In genomic region chr4:126554462-126554861, GRCm38 (mm10) we compare ENCODE assay signal across 9 mouse cellular contexts. TPM values are rescaled to one million over a fixed set of nuclear protein-coding genes. Genes with fewer than 3 reads are reported as not detected.
A peak's percentile ranks its signal among the peaks of the same experiment; 100 is the strongest.
DNase-seq lines count a peak whose midpoint lies in the region; ATAC-seq and TF ChIP-seq lines count a peak whose summit lies in the region.
"Had no signal": no experiment of that assay in that cellular context is flagged by ENCODE, and none has a peak within 500 bp of the region (broad histone marks: within the 10 kb centered on the region; RNA-seq: fewer than 3 reads in every experiment).

No protein-coding gene starts in this region.

- H3K4me2 ChIP-seq in limb, embryonic 11.5 days (ENCODE audit: low read depth, severe bottlenecking), result no peak overlapping the region
- H3K4me2 ChIP-seq: midbrain, embryonic 12.5 days had no signal

- ATAC-seq in limb, embryonic 11.5 days (ENCODE audit: insufficient number of reproducible peaks, low FRiP score, low TSS enrichment, low read depth), result no peak
- ATAC-seq in megakaryocyte-erythroid progenitor cell, adult 5-6 weeks (replicated peaks; ENCODE audit: low FRiP score, low TSS enrichment, poor library complexity, severe bottlenecking), result peak; percentile 47

- no peaks in the 10 kb centered on the region for H3K4me1 ChIP-seq in limb, embryonic 11.5 days (ENCODE audit: control insufficient read depth, insufficient read depth, low read length)
- H3K4me1 ChIP-seq in limb, embryonic 10.5 days, result peaks cover 15% of the 10 kb centered on the region
- H3K4me1 ChIP-seq in cortical plate, adult 2 months (ENCODE audit: control insufficient read depth, insufficient read depth, low read length), result no peaks in the 10 kb centered on the region; the same call in 1 of the 2 replicates

- no peaks in the 10 kb centered on the region for H3K9me3 ChIP-seq in limb, embryonic 11.5 days (ENCODE audit: control insufficient read depth, low read length)
- no peaks in the 10 kb centered on the region for H3K9me3 ChIP-seq in limb, embryonic 10.5 days (replicated peaks)
- H3K9me3 ChIP-seq: midbrain, embryonic 12.5 days had no signal

- no peak overlapping the region for H3K9ac ChIP-seq in limb, embryonic 11.5 days (ENCODE audit: low read length)
- H3K9ac ChIP-seq: midbrain, embryonic 12.5 days had no signal

- no peak overlapping the region for H3K4me3 ChIP-seq in limb, embryonic 11.5 days (ENCODE audit: low read depth, low read length)
- no peak overlapping the region for H3K4me3 ChIP-seq in limb, embryonic 10.5 days
- no peak overlapping the region for H3K4me3 ChIP-seq in cortical plate, adult 2 months (ENCODE audit: insufficient read depth, low read length)
- H3K4me3 ChIP-seq: erythroblast, embryonic 14.5 days; midbrain, embryonic 12.5 days had no signal

- H3K36me3 ChIP-seq in limb, embryonic 11.5 days (ENCODE audit: control insufficient read depth, insufficient read depth, low read length), result no peaks in the 10 kb centered on the region
- H3K36me3 ChIP-seq in limb, embryonic 10.5 days, result peaks cover 11% of the 10 kb centered on the region
- H3K36me3 ChIP-seq: midbrain, embryonic 12.5 days had no signal

- no peak overlapping the region for H3K27ac ChIP-seq in limb, embryonic 11.5 days (replicated peaks; ENCODE audit: low read depth, low read length)
- H3K27ac ChIP-seq in limb, embryonic 10.5 days, result no peak overlapping the region
- no peak overlapping the region for H3K27ac ChIP-seq in cortical plate, adult 2 months (ENCODE audit: insufficient read depth, low read length)
- H3K27ac ChIP-seq: midbrain, embryonic 12.5 days had no signal

- peak; percentile 24 for DNase-seq in limb, embryonic 11.5 days (ENCODE audit: low spot score)
- DNase-seq in limb, embryonic 10.5 days (ENCODE audit: low spot score), result no peak
- peak; percentile 78 for DNase-seq in MN1 (ENCODE audit: low spot score)
- no peak for DNase-seq in gastrocnemius, adult 8-10 months (ENCODE audit: low spot score in 2 of 2)
- no peak for DNase-seq in layer of hippocampus, adult 9-11 months

- peak; percentile 8; the same call in 1 of the 2 replicates for TF ChIP-seq CTCF in cortical plate, adult 2 months (IDR thresholded peaks at IDR 0.05; ENCODE audit: extremely low read depth, insufficient read depth, low read length)

- no peaks in the 10 kb centered on the region for H3K27me3 ChIP-seq in limb, embryonic 11.5 days (ENCODE audit: control insufficient read depth, insufficient read depth, low read length)
- no peaks in the 10 kb centered on the region for H3K27me3 ChIP-seq in limb, embryonic 10.5 days (ENCODE audit: low read depth, poor library complexity, severe bottlenecking)

- 31% methylated on average over 3 of the region's 3 CpGs for WGBS in limb, embryonic 11.5 days
- WGBS in limb, embryonic 10.5 days, result 35% methylated on average over 3 of the region's 3 CpGs

- no peak for TF ChIP-seq POLR2A in cortical plate, adult 2 months (IDR thresholded peaks at IDR 0.05; ENCODE audit: extremely low read depth, insufficient read depth, low read length)

RNA-seq across cellular contexts. Expression of gene Clspn, which starts 2.3 kb away (rescaled TPM):
- polyA plus RNA-seq in limb, embryonic 11.5 days (2014; fragmentation: Nextera tagmentation; extraction: Ambion mirVana), result 67.4 and 71.1 TPM in 2 replicates
- 56.1 and 57.9 TPM in 2 replicates for polyA plus RNA-seq in limb, embryonic 10.5 days (2016; fragmentation: Nextera tagmentation; extraction: Ambion mirVana)
- polyA plus RNA-seq in cortical plate, adult 2 months (2012; rRNA removed), result 0.62 and 0.77 TPM in 2 replicates
- 48.9 and 73.1 TPM in 2 replicates for total RNA-seq in megakaryocyte-erythroid progenitor cell, adult 5-6 weeks (2014; fragmentation: Nextera tagmentation)
- total RNA-seq in megakaryocyte-erythroid progenitor cell, adult 5-6 weeks (2017), result 92.8 and 119 TPM in 2 replicates
- under 1 TPM in 1 of 4 experiments, not detected in 3; 0.10 TPM for total RNA-seq in gastrocnemius, adult 8-10 months (2022)

RNA-seq across cellular contexts. Expression of gene Ago4, which starts 21.2 kb away (rescaled TPM):
- polyA plus RNA-seq in limb, embryonic 11.5 days (2014; fragmentation: Nextera tagmentation; extraction: Ambion mirVana), result 1.2 and 1.7 TPM in 2 replicates
- 0.89 and 1.2 TPM in 2 replicates for polyA plus RNA-seq in limb, embryonic 10.5 days (2016; fragmentation: Nextera tagmentation; extraction: Ambion mirVana)
- 5.6 and 6.5 TPM in 2 replicates for polyA plus RNA-seq in cortical plate, adult 2 months (2012; rRNA removed)
- total RNA-seq in megakaryocyte-erythroid progenitor cell, adult 5-6 weeks (2014; fragmentation: Nextera tagmentation), result 0.90 and 1.0 TPM in 2 replicates
- total RNA-seq in megakaryocyte-erythroid progenitor cell, adult 5-6 weeks (2017), result 2.0 and 3.5 TPM in 2 replicates
- total RNA-seq in gastrocnemius, adult 8-10 months (2022), result 1 to 10 TPM; 4.8 to 6.6 (median 5.5) TPM
- polyA plus RNA-seq: erythroblast, embryonic 14.5 days had no signal

RNA-seq across cellular contexts. Expression of gene 5730409E04Rik, which starts 55.2 kb away (rescaled TPM):
- 1.6 and 2.2 TPM in 2 replicates for polyA plus RNA-seq in limb, embryonic 11.5 days (2014; fragmentation: Nextera tagmentation; extraction: Ambion mirVana)
- polyA plus RNA-seq in limb, embryonic 10.5 days (2016; fragmentation: Nextera tagmentation; extraction: Ambion mirVana), result 1.3 and 1.8 TPM in 2 replicates
- 63.3 and 63.5 TPM in 2 replicates for polyA plus RNA-seq in cortical plate, adult 2 months (2012; rRNA removed)
- 0.37 TPM in 1 of 2 replicates, not detected in the other for total RNA-seq in megakaryocyte-erythroid progenitor cell, adult 5-6 weeks (2014; fragmentation: Nextera tagmentation)
- total RNA-seq in megakaryocyte-erythroid progenitor cell, adult 5-6 weeks (2017), result 0.53 TPM in 1 of 2 replicates, not detected in the other
- total RNA-seq in gastrocnemius, adult 8-10 months (2022), result 10 to 100 TPM; 23.3 to 32.6 (median 27.5) TPM
- polyA plus RNA-seq: erythroblast, embryonic 14.5 days had no signal

Comparison
In these comparisons a context has a peak if more than half of its experiments do, and no peak if none do; other contexts are left out.
1. DNase-seq: peak in limb, embryonic 11.5 days (single experiment) and MN1 (single experiment); none in limb, embryonic 10.5 days (single experiment), gastrocnemius, adult 8-10 months (0 of 2) and layer of hippocampus, adult 9-11 months (single experiment).
2. RNA of gene Clspn, which starts 2.3 kb away (polyA plus RNA-seq): 67.4 to 71.1 TPM in limb, embryonic 11.5 days and 56.1 to 57.9 TPM in limb, embryonic 10.5 days; 0.62 to 0.77 TPM in cortical plate, adult 2 months; every median in the first group is over 10 times any median in the second.
3. RNA of gene 5730409E04Rik, which starts 55.2 kb away (polyA plus RNA-seq): 63.3 to 63.5 TPM in cortical plate, adult 2 months; 1.6 to 2.2 TPM in limb, embryonic 11.5 days and 1.3 to 1.8 TPM in limb, embryonic 10.5 days; every median in the first group is over 10 times any median in the second.